Mouse (Mus musculus) heart, postnatal 25 days (tissue): ENCODE data around the gene Pou1f1. TPM values are rescaled to one million over a fixed set of nuclear protein-coding genes. Genes with fewer than 3 reads are reported as not detected.

ENCODE experiments used
- DNase-seq: peaks from one replicate; pipeline ENCODE4 v3.0.0; 2022; ENCODE audit warnings: low spot score
- intact Hi-C: fragments of 180-260 bp; cut with DNase I; formaldehyde crosslinking; loops from one replicate; pipeline ENCODE4 v1.15.1; 2025
- total RNA-seq, 2 experiments: library from RNA; stranded (reverse); gene quantifications; 2 replicates each; pipeline ENCODE4 v1.2.3; 2021

Gene Pou1f1
- total RNA-seq, 2 experiments from 2014 or later = not detected

DNA sequence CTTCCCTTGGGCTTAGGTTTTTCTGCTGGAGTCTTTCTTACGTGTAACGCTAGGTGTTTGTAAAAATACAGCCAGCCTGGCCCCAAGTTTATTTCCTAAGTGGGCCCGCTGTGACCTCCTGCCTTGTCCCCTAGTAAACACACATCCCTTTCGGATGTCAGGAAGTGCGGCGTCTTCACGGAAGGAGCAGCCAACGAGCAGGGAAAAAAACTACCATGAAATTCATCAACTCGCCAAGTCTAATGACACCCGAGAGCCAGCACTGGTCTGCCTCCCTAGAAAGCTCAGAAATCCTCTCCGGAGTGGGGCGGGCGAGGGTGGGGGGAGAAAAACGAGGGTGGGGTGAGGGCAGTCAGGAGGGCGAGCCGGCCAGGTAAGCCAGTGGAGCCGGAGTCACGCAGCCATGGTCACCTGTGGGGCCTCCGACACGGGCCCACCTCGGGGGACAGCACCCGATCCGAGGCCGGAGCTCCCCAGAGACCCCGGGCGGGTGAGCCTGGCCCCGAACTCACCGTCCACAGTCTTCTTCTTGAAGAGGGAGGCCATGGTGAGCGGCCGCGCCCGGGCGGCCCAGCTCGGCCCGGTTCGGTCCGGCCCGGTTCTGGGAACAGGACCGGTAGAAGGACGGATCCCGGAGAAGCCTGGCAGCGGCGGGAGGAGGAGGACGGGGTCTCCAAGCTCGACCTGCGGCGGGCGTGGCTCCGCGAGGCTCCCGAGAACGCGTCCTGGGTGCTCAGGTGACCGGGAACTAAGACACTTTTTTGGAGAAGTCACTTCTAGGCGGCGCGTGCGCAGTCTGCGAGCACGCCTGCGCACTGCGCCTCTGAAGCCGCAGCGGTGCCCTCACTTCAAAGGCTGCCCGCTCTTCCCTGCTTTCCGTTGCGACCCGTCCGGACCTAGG is 41.9 kb downstream of the Pou1f1 start, which contains the start of gene Chmp2b:
Gene Chmp2b, minus strand, starts transcription at position 764 of the 901 bp plus-strand sequence.
- peak; percentile 72 for DNase-seq
- intact Hi-C loops = no loop called here

DNA sequence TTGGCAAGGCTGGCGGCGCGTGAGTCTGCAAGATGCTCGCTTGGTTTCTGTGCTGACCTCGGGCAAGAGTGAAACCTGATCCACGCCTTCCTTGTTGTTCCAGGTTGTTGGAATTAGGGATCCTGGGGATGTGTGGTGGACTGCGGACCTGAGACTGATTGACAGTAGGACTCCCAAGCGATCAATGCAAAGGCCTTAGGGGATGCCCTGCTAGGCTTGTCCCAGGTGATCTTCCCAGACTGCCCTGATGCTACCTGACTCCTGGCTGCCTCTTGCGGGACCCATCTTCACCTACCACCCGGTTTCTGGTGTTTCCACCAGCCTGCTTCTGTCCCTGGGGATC is 42.5 kb downstream of the Pou1f1 start:
- intact Hi-C loops = no loop called here
- no peak for DNase-seq

DNA sequence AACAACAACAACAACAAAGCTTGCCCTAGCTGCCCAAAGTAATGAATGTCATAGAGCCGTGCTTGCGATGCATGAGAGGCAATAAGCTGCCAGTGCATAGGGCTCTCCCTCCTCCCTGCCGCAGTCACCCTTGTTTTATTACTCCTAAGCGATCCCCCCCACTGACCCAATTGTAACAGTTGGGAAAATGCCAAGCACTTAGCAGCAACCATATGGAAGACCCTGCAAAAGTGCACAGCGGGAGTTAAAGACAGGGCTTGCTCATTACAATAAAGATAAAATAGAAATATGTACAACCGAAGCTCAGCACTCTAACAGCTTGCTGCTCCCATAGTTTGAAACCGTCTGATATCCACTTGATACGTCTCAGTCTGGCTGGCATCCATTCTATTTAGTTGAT is 44.0 kb downstream of the Pou1f1 start:
- no peak for DNase-seq
- intact Hi-C loops = no loop called here

DNA sequence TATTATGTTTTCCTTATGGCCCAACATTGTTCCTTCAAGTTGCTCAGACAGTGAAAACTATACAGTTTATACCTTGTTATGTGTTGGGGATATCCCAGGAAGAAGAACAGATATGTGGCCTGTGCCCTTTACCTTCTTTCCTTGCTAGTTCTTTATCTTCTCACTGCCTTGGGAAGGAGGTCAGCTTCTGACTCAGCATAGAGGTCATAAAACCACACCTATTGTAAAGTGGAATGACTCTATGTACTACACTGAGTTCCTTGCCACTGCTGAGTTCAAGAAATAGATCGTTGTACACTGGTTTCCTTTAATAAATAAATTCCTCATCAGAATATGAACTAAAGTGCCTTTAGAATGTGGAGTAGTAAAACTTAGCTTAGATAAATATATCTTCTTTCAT is 44.6 kb downstream of the Pou1f1 start:
- intact Hi-C loops = no loop called here
- DNase-seq = no peak

DNA sequence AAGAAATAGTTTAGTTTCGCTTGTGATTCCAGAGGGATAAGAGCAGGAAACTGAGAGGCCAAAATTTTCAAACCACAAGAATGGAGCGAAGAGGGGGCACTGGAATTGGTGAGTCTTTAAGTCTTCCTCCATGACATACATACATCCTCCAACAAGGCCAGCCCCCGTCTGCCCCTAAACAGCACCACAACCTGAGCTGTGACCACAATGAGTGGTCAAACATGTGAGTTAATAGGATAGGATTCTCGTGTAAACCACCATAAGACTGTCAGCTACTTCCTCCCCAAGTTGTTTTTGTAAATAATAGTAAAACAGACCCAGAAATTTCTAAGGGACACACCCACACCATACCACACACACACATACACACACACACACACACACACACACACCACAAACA is 48.5 kb downstream of the Pou1f1 start:
- intact Hi-C loops = no loop called here
- DNase-seq = no peak

DNA sequence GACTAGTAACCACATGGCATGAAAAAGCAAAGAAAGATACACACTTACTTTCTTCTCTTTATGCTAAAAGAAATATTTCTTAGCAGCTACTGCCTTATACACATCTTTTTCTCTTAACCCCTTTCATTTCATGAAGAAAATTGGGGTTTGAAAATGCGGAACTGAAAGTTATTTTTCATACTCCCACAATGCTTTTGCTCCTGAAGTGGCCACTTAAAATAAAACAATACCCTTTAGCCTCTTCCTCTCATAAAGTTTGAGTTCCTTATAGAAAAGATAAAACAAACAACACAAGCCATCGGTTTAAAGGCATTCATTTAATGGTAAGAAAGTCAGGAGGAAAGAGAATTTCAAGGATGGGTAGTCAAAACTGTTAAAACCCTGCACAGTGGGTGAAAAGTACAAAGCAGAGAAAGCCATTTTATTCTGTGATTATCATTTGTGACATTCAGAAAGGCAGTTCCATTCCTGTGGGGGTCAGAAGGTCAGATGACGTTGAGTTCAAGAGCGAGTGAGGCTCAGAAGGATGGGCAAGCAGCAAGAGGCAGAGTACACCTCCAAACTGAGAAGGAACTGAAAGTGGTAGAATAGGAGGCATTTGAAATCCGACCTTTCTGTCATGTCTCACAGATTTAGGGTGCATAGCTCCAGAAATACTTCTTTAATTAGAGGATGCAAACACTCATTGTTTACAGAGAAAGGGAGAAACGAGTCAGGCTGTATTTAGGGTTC is 57.2 kb downstream of the Pou1f1 start:
- DNase-seq = no peak
- intact Hi-C loops = no loop called here

Other genes with a start within 250 kb of the Pou1f1 start
- 10 to 100 TPM; 48.3 to 51.5 TPM for gene Chmp2b, start 42.2 kb downstream of the Pou1f1 start, total RNA-seq